Mouse (Mus musculus) gastrocnemius, adult 18-20 months (tissue): ENCODE data around the gene Tspan4. TPM values are rescaled to one million over a fixed set of nuclear protein-coding genes. Genes with fewer than 3 reads are reported as not detected.

ENCODE experiments used
- DNase-seq: peaks from one replicate; pipeline ENCODE4 v3.0.0; 2021; ENCODE audit warnings: low spot score
- total RNA-seq, 2 experiments: library from RNA; stranded (reverse); gene quantifications; 2 replicates each; pipeline ENCODE4 v1.2.3; 2021

Tspan4 gene
- total RNA-seq, 2 experiments from 2014 or later, result 6.6 to 7.1 TPM

GRCm38 (mm10) chr7:141475805-141476158 is 742 bp downstream of the Tspan4 start:
- DNase-seq, result no peak

GRCm38 (mm10) chr7:141476226-141476980 is 1.4 kb downstream of the Tspan4 start:
- DNase-seq, result peak; percentile 82

- no peak for DNase-seq
Measured at GRCm38 (mm10) chr7:141476981-141477370, 1.9 kb downstream of the Tspan4 start.

- DNase-seq, result no peak
Measured at GRCm38 (mm10) chr7:141477578-141478269, 2.7 kb downstream of the Tspan4 start.

GRCm38 (mm10) chr7:141478270-141478748 is 3.3 kb downstream of the Tspan4 start:
- peak; percentile 28 for DNase-seq

- peak; percentile 71 for DNase-seq
Measured at GRCm38 (mm10) chr7:141480842-141481497, 5.9 kb downstream of the Tspan4 start.

- peak; percentile 41 for DNase-seq
Measured at GRCm38 (mm10) chr7:141481498-141482401, 6.7 kb downstream of the Tspan4 start.

GRCm38 (mm10) chr7:141482531-141483024 is 7.5 kb downstream of the Tspan4 start:
- DNase-seq, result no peak

- DNase-seq, result no peak
Measured at GRCm38 (mm10) chr7:141483114-141483653, 8.1 kb downstream of the Tspan4 start.

- no peak for DNase-seq
Measured at GRCm38 (mm10) chr7:141484186-141485120, 9.4 kb downstream of the Tspan4 start.

- DNase-seq, result no peak
Measured at GRCm38 (mm10) chr7:141485186-141485585, 10.1 kb downstream of the Tspan4 start.

GRCm38 (mm10) chr7:141485606-141486005 is 10.6 kb downstream of the Tspan4 start:
- no peak for DNase-seq

- DNase-seq, result no peak
Measured at GRCm38 (mm10) chr7:141486239-141486638, 11.2 kb downstream of the Tspan4 start.

GRCm38 (mm10) chr7:141487141-141487540 is 12.1 kb downstream of the Tspan4 start:
- no peak for DNase-seq

- no peak for DNase-seq
Measured at GRCm38 (mm10) chr7:141491151-141491550, 16.1 kb downstream of the Tspan4 start.

GRCm38 (mm10) chr7:141492738-141493137 is 17.7 kb downstream of the Tspan4 start:
- DNase-seq, result no peak

- no peak for DNase-seq
Measured at GRCm38 (mm10) chr7:141493729-141494128, 18.7 kb downstream of the Tspan4 start.

GRCm38 (mm10) chr7:141495379-141495778 is 20.3 kb downstream of the Tspan4 start:
- DNase-seq, result no peak

GRCm38 (mm10) chr7:141495940-141496339 is 20.9 kb downstream of the Tspan4 start:
- no peak for DNase-seq

GRCm38 (mm10) chr7:141497600-141497999 is 22.6 kb downstream of the Tspan4 start:
- DNase-seq, result peak; percentile 43
